Mouse (Mus musculus): ENCODE measurements around the gene Mrto4. TPM values are rescaled to one million over a fixed set of nuclear protein-coding genes. Genes with fewer than 3 reads are reported as not detected.

The Mrto4 gene
- polyA plus RNA-seq, 1 experiment from 2014 or later = 23.6 TPM

Other genes with a start within 250 kb of the Mrto4 start
- gene Minos1, start 221.5 kb downstream of the Mrto4 start, polyA plus RNA-seq (2018) = 137 to 180 TPM (median 157 TPM) in 3 replicates
- gene Capzb, start 159.7 kb downstream of the Mrto4 start, polyA plus RNA-seq (2018) = 485 to 769 TPM (median 513 TPM) in 3 replicates
- 45.9 to 58.5 TPM (median 53.8 TPM) in 3 replicates for gene Pqlc2, start 41.9 kb downstream of the Mrto4 start, polyA plus RNA-seq (2018)
- 17.1 to 29.2 TPM (median 20.7 TPM) in 3 replicates for gene Akr7a5, start 41.8 kb downstream of the Mrto4 start, polyA plus RNA-seq (2018)
- gene Emc1, start within 50 bp of the Mrto4 start, polyA plus RNA-seq (2018) = 15.7 to 25.8 TPM (median 19.1 TPM) in 3 replicates
- gene Ubr4, start within 50 bp of the Mrto4 start, polyA plus RNA-seq (2018) = 106 to 123 TPM (median 108 TPM) in 3 replicates
- 7.6 to 14.8 TPM (median 8.4 TPM) in 3 replicates for gene Iffo2, start 178.0 kb upstream of the Mrto4 start, polyA plus RNA-seq (2018)

All from macrophage (primary cell).